Mouse (Mus musculus) limb, embryonic 10.5 days (tissue): ENCODE data around the gene Scn1b. TPM values are rescaled to one million over a fixed set of nuclear protein-coding genes. Genes with fewer than 3 reads are reported as not detected.

ENCODE experiments used
- DNase-seq: peaks from one replicate; pipeline ENCODE4 v3.0.0-alpha.2; 2017; ENCODE audit warnings: low spot score
- H3K27ac ChIP-seq: fragments of 300-500 bp; sonication (generic); 2 replicates; pipeline ENCODE4 v1.5.1; 2016; ENCODE audit warnings: mild to moderate bottlenecking
- H3K27me3 ChIP-seq: fragments of 300-500 bp; sonication (generic); 2 replicates; pipeline ENCODE4 v1.6.1; 2016; ENCODE audit warnings: low read depth, mild to moderate bottlenecking; ENCODE audit not compliant: poor library complexity, severe bottlenecking
- H3K36me3 ChIP-seq: fragments of 300-500 bp; sonication (generic); 2 replicates; pipeline ENCODE4 v1.6.1; 2016; ENCODE audit warnings: mild to moderate bottlenecking, moderate library complexity
- H3K4me1 ChIP-seq: fragments of 300-500 bp; sonication (generic); 2 replicates; pipeline ENCODE4 v1.6.1; 2016
- H3K4me3 ChIP-seq: fragments of 300-500 bp; sonication (generic); 2 replicates; pipeline ENCODE4 v1.5.1; 2016; ENCODE audit warnings: mild to moderate bottlenecking, moderate library complexity
- H3K9me3 ChIP-seq: fragments of 300-500 bp; sonication (generic); replicated peaks from 2 replicates; pipeline ENCODE4 v1.6.1; 2016; ENCODE audit warnings: mild to moderate bottlenecking
- WGBS: fragments of 180-500 bp; shearing (Covaris S2); methylation state at CpG from one replicate; pipeline ENCODE4 v1.1.7; 2016; 5-methylcytosine and 5-hydroxymethylcytosine counted together
- polyA plus RNA-seq: library from polyadenylated mRNA; unstranded; fragments of >200 nt; fragmentation: Nextera tagmentation; extraction: Ambion mirVana; gene quantifications from 2 replicates; pipeline ENCODE4 v1.2.1, GENCODE M21; 2016

Gene Scn1b
- polyA plus RNA-seq, 1 experiment from 2014 or later: 0.81 TPM

DNA sequence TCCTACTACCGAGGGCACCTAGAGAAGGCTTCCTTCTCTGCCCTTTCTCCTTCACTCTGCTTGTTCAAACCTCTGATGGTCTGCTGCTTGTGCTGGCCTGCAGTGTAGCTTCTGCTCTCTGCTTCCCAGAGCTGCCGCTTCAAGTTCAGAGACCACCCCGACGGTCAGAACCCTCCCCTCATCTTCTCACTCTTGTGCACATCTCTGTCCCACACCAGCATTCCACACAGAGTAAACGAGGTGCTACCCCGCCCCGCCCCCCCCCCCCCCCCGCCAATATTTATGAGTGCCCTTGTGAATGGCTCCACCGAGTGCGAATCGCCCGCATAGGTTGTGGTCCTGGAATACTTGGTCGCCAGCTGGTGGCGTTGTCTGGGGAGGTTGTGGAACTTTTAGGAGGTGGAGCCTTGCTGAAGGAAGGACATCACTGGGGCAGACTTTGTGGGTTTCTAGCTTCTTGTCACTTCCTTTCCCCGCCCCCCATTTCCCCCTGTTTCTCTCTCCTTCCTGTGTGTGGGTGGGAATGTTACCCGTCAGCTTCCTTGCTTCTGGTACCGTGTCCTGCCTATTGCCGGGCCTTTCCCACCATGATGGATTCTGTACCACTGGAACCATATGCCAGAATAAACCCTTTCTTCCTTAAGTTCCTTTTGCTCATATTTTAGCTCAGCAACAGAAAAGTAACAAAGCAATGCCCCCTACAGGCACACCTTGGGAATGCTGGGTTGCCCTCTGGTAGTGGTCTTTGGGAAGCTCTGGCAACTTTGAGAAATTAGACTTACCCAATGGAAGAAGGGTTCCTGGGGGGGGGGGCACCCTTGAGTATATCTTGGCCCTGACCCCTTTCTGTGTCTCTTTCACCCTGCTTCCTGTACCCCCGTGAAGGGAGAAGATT is 29.5 kb upstream of the Scn1b start:
- Histone ChIP-seq H3K9me3 (no peaks in the 10 kb centered on the region), H3K27me3 (no peaks in the 10 kb centered on the region), H3K36me3 (no peaks in the 10 kb centered on the region), H3K4me3 (peak overlapping the region; percentile 28), H3K4me1 (peaks cover 27% of the 10 kb centered on the region), H3K27ac (peak overlapping the region; percentile 90)
- DNase-seq: peak; percentile 57
- 31% methylated on average over 19 of the region's 19 CpGs for WGBS

DNA sequence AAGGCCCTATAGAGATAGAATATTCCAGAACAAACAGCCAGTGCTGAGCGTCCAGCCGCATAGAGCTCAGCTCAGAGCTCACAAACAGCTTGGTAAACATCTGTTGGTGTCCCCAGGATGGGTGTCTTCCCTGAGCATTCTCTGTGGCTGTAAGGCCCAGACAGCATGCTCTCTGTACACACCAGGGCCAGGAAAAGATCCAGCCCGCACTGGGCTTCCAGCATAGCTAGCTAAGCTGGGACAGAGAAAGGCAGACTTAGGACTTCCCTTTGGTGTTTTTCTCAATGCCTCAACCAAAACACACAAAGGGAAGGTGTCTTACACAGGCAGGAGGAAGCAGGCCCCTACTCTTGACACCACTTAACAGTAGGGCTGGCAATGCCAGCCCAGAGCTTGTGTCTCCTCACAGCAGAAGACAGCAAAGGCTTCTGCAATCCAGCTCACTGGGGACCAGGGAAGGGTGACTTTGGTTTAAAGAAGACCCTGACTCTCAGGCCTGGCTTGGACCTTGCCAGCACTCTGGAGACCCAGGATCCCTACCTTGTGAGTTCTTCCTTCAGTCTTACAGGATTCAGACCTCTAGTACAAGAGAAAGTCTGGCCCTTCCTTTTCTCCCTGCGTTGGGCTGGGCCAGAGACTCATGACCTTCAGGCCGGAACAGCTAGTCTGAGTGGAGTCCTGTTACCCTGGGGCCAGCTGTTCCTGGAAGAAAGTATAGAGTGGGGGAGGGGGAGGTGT is 28.7 kb upstream of the Scn1b start, which contains the start of gene Gramd1a:
Gramd1a (minus strand) TSS at position 601 of the 738 bp plus-strand sequence.
- Histone ChIP-seq H3K27ac (peak within 1 kb of the TSS; percentile 90), H3K9me3 (no peaks in the 10 kb centered on the region), H3K4me3 (peak within 1 kb of the TSS; percentile 28), H3K4me1 (peaks cover 33% of the 10 kb centered on the region), H3K36me3 (no peaks in the 10 kb centered on the region), H3K27me3 (no peaks in the 10 kb centered on the region)
- 56% methylated on average over 5 of the region's 5 CpGs for WGBS
- no peak for DNase-seq

DNA sequence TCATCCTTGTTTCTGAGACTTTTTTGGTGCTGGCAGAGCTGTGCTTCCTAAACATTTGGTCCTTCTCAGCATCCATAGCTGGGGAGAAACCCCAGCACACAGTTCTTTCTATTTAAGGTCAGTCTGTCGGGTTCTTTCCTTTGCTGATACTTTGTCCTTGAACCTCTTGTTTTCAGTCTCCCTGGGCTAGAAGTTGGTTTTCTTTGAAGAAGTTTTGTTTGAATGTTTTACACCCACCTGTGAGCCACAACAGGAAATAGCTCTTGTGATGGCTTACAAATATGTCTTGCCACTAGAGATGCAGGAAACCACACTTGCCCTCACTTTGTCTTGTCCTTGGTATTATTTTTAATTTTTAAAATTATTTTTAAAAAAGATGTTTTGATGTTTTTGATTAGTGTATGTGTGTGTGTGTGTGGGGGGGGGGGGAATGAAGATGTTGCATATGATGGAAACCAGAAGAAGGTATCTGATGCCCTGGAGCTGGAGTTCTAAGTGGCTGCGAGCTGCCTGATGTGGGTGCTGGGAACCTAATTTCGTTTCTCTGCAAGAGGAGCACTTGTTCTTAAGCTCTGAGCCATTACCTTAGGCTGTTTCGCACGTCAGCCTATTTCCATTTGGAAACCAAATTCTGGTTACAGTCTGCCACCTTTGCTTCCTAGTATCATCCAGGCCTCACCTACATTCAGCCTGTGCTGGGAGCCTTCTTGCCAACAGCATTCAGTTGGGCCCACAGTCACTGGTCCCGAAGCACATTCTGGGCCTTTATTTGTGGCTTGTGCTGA is 26.9 kb upstream of the Scn1b start:
- H3K9me3 ChIP-seq: no peaks in the 10 kb centered on the region
- no peak overlapping the region for H3K4me3 ChIP-seq
- 88% methylated on average over 6 of the region's 6 CpGs for WGBS
- H3K4me1 ChIP-seq: peaks cover 46% of the 10 kb centered on the region
- no peaks in the 10 kb centered on the region for H3K27me3 ChIP-seq
- no peaks in the 10 kb centered on the region for H3K36me3 ChIP-seq
- H3K27ac ChIP-seq: no peak overlapping the region
- DNase-seq: no peak

DNA sequence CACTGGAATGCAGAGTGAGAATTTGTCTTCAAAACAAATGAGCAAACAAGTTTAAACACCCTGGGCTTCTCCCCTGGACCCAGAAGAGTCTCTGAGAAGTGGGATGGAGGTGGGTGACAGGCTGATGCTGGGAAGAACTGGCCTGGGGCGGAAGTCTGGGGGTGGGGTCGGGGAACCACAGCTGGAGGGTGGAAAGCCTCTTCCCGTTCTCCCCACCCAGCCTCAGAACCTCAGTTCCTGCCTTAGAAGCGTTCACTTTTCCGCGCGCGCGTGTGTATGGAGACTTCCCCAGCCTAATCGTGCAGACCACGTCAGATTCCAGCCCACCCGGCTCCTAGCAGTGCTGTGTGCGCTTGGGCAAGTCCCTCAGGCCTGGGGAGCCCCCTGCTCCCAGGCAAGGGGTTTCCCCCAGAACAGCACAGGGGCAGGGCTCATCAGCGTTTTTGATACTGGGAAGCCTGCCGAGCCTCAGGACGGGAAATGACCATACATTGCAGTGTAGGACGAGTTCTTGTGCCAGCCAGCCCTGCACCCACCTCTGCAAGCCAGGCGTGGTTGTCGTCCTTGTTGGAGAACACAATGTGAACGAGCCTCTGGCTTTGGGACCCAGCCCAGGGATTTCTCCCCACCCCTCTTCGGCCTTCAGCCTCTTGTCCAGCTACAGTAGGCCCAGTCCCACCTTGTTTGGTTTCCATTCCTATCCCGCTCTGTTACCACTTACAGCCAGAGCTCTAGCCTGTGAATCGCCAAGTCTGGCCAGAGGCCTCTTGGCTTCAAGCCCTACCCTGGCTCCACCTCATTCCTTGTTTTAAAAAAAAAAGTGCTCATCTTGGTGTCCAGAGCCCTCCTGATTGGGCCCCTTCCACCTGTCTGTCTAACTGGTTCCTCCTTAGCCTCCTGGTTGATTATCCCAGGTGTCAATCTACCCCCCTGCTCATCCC is 24.8 kb upstream of the Scn1b start:
- 21% methylated on average over 23 of the region's 23 CpGs for WGBS
- peak; percentile 77 for DNase-seq
- Histone ChIP-seq H3K27ac (peak overlapping the region; percentile 99), H3K27me3 (no peaks in the 10 kb centered on the region), H3K4me1 (peaks cover 64% of the 10 kb centered on the region), H3K36me3 (peaks cover 13% of the 10 kb centered on the region), H3K4me3 (peak overlapping the region; percentile 94), H3K9me3 (no peaks in the 10 kb centered on the region)

DNA sequence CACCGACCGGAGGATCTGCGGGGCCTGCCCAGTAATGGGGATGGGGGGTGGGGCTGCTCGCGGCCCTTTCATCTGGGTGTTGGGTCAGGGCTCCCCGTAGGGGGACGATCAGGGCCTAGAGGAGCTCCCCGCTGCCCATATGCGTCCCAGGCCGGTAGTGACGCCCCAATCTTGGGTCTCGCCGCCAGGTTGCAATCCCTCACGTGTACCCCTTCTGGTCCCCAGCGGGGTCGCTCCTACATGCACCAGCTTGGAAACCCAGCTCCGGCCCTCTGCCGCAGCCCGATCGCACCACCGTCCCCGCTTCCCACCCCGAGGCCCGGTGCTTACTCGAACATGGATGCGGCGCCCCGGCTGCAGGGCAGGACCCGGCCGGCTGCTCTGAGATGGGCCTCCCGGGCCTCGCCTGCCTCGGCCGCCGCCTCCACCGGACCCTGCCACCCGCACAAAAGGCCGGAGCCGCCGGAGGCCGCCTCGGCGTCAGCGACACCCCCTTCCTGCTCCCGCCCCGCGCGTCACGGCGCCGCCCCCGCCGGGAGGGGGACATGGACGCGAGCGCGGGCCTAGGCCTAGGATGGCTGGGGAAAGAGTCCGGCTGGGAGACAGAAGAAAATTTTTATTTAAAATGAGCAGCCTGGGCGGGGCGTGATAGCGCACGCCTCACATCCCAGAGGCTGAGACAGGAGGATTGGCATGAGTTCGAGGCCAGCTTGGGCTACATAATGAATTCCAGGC is 23.9 kb upstream of the Scn1b start:
- Histone ChIP-seq H3K4me1 (peaks cover 56% of the 10 kb centered on the region), H3K36me3 (peaks cover 21% of the 10 kb centered on the region), H3K27me3 (no peaks in the 10 kb centered on the region), H3K27ac (peak overlapping the region; percentile 99), H3K9me3 (no peaks in the 10 kb centered on the region), H3K4me3 (peak overlapping the region; percentile 94)
- peak; percentile 89 for DNase-seq
- WGBS: under 1% methylated on average over 63 of the region's 63 CpGs

DNA sequence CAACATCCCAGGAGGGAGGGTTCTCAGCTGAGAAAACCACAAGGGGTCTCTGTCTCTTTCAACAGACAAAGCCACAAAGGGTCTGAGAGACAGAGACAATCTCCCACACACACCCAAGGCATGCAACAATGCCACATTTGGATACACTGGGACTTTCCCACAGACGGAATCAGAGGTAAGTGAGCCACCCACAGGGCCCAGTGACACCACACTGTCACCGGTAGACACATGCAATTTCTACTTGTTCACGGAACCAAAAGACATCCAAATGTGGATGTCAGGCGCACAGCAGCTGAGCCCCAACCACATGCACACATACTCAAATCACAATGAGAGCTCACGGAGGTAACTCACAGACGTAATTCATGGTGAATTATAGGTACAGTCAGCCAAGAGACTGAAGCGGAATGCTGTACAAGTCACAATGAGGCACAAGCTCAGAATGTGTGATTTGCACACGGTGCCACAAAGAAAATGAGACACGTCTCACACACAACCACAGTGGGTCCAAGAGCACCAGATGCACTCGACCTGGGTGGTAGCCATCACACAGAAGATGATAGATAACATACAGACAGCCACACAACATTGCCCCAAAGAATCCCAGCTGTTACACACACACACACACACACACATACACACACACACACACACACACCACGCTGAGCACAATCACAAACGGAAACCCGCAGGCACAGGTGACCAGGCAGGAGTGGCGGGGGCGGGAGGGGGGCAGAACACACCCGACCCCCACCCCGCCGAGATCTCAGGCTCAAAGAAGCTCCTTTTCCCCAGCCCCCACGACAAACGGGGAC is 23.2 kb upstream of the Scn1b start:
- Histone ChIP-seq H3K9me3 (no peaks in the 10 kb centered on the region), H3K27me3 (no peaks in the 10 kb centered on the region), H3K4me3 (peak overlapping the region; percentile 94), H3K27ac (peak overlapping the region; percentile 99), H3K4me1 (peaks cover 49% of the 10 kb centered on the region), H3K36me3 (peaks cover 29% of the 10 kb centered on the region)
- no peak for DNase-seq
- WGBS: 6% methylated on average over 20 of the region's 20 CpGs

DNA sequence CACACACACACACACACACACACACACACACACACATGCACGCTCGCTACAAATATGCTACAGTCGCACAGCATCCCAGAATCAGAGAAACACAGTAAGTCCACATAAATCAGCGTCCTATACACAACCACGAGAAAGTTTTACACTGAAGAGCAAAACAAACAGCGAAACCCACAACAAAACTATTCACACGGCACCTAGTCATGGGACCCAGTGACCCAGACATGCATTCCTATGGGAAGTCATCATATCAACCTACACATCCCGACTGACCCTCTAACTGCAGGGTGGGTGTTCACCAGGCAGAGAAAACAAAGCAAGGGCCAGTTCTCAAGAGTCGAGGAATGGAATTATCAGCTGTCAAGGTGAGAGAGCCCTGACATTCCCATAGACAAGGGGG is 22.5 kb upstream of the Scn1b start:
- Histone ChIP-seq H3K4me1 (peaks cover 45% of the 10 kb centered on the region), H3K4me3 (peak overlapping the region; percentile 94), H3K36me3 (peaks cover 34% of the 10 kb centered on the region), H3K27me3 (no peaks in the 10 kb centered on the region), H3K9me3 (no peaks in the 10 kb centered on the region), H3K27ac (peak overlapping the region; percentile 99)
- DNase-seq: no peak
- 48% methylated on average over 9 of the region's 9 CpGs for WGBS

DNA sequence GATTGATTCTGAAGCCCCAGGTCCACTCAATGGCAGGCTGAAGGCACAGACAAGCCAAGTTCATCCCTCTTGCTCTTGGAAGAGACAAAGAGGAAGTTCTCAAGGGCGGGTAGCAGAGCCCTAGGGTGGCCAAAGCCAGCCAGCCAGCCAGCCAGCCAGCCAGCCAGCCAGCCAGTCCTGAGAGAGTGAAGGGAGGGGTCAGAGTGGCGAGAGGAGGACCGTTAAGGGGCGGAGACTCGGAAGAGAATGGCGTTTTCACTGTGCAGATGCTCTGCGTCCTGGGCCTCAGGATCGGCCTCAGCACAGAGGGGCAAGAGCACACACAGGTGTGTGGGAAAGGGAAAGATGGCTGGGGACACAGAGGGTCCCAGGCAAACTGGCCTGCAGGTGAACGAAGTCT is 22.0 kb upstream of the Scn1b start:
- no peaks in the 10 kb centered on the region for H3K9me3 ChIP-seq
- H3K4me1 ChIP-seq: peaks cover 45% of the 10 kb centered on the region
- peak overlapping the region; percentile 99 for H3K27ac ChIP-seq
- peak overlapping the region; percentile 94 for H3K4me3 ChIP-seq
- 5% methylated on average over 9 of the region's 9 CpGs for WGBS
- H3K27me3 ChIP-seq: no peaks in the 10 kb centered on the region
- peaks cover 39% of the 10 kb centered on the region for H3K36me3 ChIP-seq
- DNase-seq: peak; percentile 58

DNA sequence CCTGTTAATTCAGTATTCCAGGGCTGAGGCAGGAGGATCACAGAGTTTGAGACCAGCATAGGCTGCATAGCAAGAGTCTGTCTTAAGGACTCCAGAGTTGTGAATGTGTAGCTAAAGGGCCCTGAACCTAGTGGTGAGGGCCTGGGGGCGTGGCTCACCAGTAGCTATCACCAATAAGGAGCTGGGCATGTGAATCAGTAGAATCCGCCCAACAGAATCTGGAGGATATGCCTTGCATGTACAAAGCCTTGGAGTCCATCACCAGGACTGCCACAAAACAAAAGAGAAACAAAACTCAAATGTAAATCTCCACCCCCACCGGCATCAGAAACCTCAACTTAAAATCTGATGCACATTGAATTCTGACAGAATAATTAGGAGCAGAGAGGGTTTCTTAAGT is 21.3 kb upstream of the Scn1b start:
- H3K27ac ChIP-seq: peak overlapping the region; percentile 99
- 86% methylated on average over 3 of the region's 3 CpGs for WGBS
- no peaks in the 10 kb centered on the region for H3K9me3 ChIP-seq
- peak overlapping the region; percentile 94 for H3K4me3 ChIP-seq
- H3K36me3 ChIP-seq: peaks cover 46% of the 10 kb centered on the region
- no peak for DNase-seq
- H3K4me1 ChIP-seq: peaks cover 45% of the 10 kb centered on the region
- no peaks in the 10 kb centered on the region for H3K27me3 ChIP-seq

DNA sequence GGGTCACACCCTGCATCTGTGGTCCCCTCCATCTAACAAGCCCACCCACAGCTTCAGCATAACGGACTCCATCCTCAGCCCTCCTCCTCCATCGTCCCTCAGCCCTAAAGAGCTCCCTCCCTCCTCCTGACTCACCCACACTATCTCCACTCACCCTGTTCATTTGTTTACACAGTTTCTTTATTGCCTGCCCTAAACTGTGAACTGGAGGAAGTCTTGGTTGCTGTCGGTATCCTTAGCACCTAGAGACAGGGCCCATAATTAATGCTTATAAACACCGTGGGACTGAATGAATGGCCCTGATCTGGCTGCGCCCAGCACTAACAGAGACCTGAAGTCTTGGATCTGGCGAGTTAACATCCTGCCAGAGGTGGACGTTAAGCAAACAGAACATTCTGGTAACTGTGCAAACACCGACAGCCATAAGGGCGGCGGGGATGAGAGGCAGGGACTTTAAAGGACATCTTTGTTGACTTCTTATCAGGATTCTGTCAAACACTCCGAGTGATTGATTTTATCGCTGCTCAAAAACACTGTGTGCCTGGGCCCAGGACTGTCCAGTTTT is 18.9 kb upstream of the Scn1b start:
- Histone ChIP-seq H3K27ac (no peak overlapping the region), H3K4me1 (peaks cover 31% of the 10 kb centered on the region), H3K27me3 (no peaks in the 10 kb centered on the region), H3K36me3 (peaks cover 70% of the 10 kb centered on the region), H3K9me3 (no peaks in the 10 kb centered on the region), H3K4me3 (no peak overlapping the region)
- WGBS: 31% methylated on average over 12 of the region's 12 CpGs
- no peak for DNase-seq
